Mouse (Mus musculus): ENCODE data around the gene Apoa5.

DNA sequence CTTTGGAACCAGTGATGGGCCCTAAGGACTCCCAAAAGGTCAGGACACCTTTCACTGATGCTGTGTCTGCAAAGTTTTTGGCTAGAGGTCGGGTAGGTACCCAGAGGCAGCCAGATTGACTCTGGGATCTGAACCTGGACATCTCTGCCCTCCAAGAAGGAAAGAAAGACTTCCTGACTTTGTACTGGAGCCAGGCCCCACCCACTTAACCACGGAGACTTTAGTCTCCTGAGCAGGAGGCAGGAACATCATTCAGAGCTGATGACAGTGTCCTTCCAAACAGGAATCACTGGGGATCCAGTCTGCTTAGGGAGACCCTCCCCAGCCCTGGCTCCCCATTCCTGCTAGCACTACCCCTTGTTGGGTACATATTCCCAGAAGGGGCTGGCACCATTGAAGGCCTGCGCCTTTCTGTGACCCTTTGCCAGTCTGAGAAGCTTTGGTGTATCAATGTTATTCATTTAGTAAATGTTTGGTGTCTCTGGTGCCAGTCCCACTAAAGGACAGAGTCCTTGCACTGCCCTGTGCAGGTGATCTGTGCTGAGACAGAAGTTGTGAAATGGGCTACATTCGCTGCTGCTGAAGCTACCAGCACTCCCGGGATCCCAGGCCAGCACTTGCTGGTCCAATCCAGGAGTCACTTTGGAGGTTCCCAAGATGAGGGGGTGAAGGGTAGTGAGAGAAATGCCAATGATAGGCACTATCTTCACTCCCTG, 43.3 kb upstream of the Apoa5 start:
- no peak for TF ChIP-seq GATA1 (IDR thresholded peaks at IDR 0.05; ENCODE audit: borderline replicate concordance, low read length)
- no peak for TF ChIP-seq FLI1 (IDR thresholded peaks at IDR 0.05; ENCODE audit: low read length)
